Mouse (Mus musculus): ENCODE data around the gene Mansc4. TPM values are rescaled to one million over a fixed set of nuclear protein-coding genes. Genes with fewer than 3 reads are reported as not detected.
A peak's percentile ranks its signal among the peaks of the same experiment; 100 is the strongest.

The Mansc4 gene
- not detected for total RNA-seq (2021)

DNA sequence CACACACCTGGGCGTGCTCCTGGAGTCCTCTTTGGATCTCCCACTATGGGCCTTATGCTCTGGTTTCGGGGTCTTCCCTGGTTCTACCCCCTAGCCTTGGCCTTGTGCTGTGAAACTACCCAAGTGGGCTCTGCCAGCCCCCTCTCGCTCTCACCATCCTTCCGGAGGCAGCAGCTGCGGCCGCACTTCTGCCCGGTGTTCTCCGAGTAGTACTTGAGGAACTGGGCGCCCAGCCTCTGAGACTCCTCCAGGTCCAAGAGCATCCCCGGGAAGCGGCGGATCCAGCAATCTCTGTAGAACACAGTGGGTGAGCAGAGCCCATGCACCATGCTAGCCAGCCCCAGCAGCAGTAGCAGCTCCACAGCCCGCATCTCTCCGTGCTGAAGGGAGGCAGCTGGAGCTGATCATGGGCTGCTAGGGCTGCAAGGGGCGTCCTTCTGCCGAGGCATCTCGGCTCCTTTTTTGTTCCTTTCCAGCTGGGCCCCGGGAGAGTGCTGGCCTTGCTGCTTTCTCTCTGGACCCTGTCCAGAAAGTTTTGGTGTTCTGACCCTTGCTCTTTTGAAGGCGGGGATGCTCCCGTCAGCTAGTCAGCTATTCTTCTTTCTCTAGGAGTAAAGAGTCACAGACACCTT lies at the start of gene Mansc4:
Gene Mansc4, minus strand, starts transcription at position 439 of the 632 bp plus-strand sequence.
- intact Hi-C loops (cut with DNase I), result no loop called here
- DNase-seq (ENCODE audit: low spot score), result peak; percentile 6

DNA sequence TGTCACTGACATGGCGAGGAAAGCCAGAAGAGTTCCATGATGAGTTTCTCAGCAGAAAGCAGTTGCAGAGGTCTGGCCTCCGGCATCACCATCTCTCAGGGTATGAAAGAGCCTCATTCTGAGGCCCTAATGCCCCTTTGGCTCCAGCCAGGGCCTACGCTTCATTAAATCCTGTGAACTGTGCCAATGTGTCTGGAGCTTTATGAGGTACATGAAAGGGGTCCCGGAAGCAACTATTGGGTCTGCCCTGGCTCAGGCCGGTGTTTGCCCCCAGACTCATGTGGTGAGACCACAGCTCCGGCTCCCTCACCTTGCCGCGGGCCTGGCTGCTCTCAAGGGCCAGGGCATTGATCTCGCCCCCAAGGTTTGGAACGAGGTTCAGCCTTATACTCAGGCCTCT lies 40.4 kb upstream of the Mansc4 start:
- intact Hi-C loops (cut with DNase I), result no loop called here
- no peak for DNase-seq (ENCODE audit: low spot score)

GRCm38 (mm10) chr6:147121320-147121719 lies 34.5 kb upstream of the Mansc4 start:
- DNase-seq (ENCODE audit: low spot score), result no peak
- intact Hi-C loops (cut with DNase I), result no loop called here

GRCm38 (mm10) chr6:147118190-147118589 lies 31.4 kb upstream of the Mansc4 start:
- intact Hi-C loops (cut with DNase I), result loop anchor here (5.0 kb wide), 2 partner anchors 106 to 296 kb away; no protein-coding TSS in a partner anchor
- no peak for DNase-seq (ENCODE audit: low spot score)

- intact Hi-C loops (cut with DNase I), result loop anchor here (5.0 kb wide), 2 partner anchors 105 to 295 kb away; no protein-coding TSS in a partner anchor
- no peak for DNase-seq (ENCODE audit: low spot score)
Observed at GRCm38 (mm10) chr6:147117764-147118163, 30.9 kb upstream of the Mansc4 start.

GRCm38 (mm10) chr6:147116579-147116978 lies 29.7 kb upstream of the Mansc4 start:
- DNase-seq (ENCODE audit: low spot score), result peak; percentile 37
- intact Hi-C loops (cut with DNase I), result loop anchor here (5.0 kb wide), 2 partner anchors 104 to 294 kb away; no protein-coding TSS in a partner anchor

GRCm38 (mm10) chr6:147109283-147109682 lies 22.5 kb upstream of the Mansc4 start:
- intact Hi-C loops (cut with DNase I), result no loop called here
- DNase-seq (ENCODE audit: low spot score), result no peak

DNA sequence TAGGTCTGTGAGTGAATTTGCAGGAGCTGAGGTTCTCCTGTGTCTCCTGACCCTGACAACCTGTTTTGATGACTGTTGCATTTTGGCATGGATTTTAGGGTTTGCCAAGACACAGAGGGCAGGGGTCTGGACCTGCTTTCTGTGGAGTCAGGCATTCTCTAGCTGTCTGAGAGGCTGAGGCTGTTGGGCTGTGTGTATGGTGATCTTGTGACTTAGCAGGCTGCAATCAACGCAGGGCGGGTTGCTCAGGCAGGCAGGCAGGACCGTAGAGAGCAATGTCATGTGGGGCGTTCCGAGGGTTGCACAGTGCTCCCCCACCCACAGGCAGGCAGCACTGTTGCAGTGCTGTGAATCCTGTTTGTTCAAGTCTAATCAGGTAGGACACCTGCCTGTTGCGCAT lies 19.9 kb upstream of the Mansc4 start:
- DNase-seq (ENCODE audit: low spot score), result no peak
- intact Hi-C loops (cut with DNase I), result no loop called here

DNA sequence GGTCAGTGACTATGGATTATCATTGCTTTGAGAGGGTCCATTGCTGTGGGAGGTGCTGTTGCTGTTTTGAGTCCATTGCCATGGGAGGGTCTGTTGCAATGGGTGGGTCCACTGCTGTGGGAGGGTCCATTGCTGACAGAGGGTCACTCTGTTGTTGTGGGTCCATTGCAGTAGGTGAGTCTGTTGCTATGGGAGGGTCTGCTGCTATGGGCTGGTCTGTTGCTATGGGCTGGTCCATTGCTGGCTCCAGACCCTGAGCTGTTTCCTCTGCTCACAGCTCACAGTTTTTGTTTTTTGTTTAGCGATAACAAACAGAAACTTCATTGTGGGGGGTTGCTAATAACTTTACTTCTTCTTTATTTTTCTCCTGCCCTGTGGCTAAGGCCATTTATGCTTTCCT lies 18.7 kb upstream of the Mansc4 start:
- DNase-seq (ENCODE audit: low spot score), result no peak
- intact Hi-C loops (cut with DNase I), result no loop called here

- intact Hi-C loops (cut with DNase I), result loop anchor here (5.0 kb wide), 1 partner anchor 85 kb away; no protein-coding TSS in a partner anchor
- DNase-seq (ENCODE audit: low spot score), result no peak
Observed at GRCm38 (mm10) chr6:147102293-147102692, 15.5 kb upstream of the Mansc4 start.

- no peak for DNase-seq (ENCODE audit: low spot score)
- intact Hi-C loops (cut with DNase I), result loop anchor here (5.0 kb wide), 1 partner anchor 82 kb away; no protein-coding TSS in a partner anchor
Observed at GRCm38 (mm10) chr6:147099458-147100277, 12.8 kb upstream of the Mansc4 start.

- no peak for DNase-seq (ENCODE audit: low spot score)
- intact Hi-C loops (cut with DNase I), result no loop called here
Observed at GRCm38 (mm10) chr6:147097346-147097929, 10.6 kb upstream of the Mansc4 start.

DNA sequence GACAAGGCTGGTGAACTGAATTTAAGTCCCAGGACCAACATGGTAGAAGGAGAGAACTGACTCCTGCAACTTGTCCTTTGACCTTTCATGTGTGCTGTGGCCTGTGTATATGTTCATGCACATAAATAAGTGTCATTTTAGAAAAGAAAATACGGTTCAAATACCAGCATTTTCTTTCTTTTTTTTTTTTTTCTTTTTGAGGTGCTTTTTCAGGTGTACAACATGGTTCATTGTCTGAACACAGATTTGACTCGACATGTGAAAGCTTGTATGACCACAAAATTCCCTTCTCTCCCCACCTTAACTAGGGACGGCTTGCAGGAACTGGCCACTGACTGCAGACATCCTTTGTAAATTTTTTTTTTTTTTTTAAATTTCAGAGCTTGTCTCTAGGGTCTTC lies 10.1 kb upstream of the Mansc4 start:
- no peak for DNase-seq (ENCODE audit: low spot score)
- intact Hi-C loops (cut with DNase I), result no loop called here

GRCm38 (mm10) chr6:147096109-147096508 lies 9.3 kb upstream of the Mansc4 start:
- intact Hi-C loops (cut with DNase I), result no loop called here
- no peak for DNase-seq (ENCODE audit: low spot score)

- intact Hi-C loops (cut with DNase I), result no loop called here
Observed at GRCm38 (mm10) chr6:147094771-147095170, 7.9 kb upstream of the Mansc4 start.

DNA sequence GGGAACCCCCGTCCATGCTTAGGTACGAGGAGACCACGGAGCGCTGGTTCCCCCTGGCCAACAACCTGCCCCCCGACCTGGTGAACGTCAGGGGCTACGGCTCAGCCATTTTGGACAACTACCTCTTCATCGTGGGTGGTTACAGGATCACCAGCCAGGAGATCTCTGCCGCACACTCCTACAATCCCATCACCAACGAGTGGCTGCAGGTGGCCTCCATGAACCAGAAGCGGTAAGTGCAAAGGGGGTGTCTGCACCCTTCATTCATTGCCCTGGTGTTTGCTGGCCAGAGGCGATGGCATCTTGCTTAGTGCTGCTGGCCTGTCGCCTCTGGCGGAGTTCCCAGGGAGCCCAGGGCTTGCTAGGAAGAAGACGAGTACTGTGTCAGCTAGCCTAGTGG lies 5.3 kb upstream of the Mansc4 start:
- peak; percentile 9 for DNase-seq (ENCODE audit: low spot score)
- intact Hi-C loops (cut with DNase I), result no loop called here

More at GRCm38 (mm10) chr6:147094771-147095170, 7.9 kb upstream of the Mansc4 start:
- DNase-seq (ENCODE audit: low spot score), result no peak

GRCm38 (mm10) chr6:147091136-147092120 lies 4.6 kb upstream of the Mansc4 start, which contains the start of gene Klhl42:
Gene Klhl42 (plus strand): TSS chr6:147091379.
- DNase-seq (ENCODE audit: low spot score), result peak; percentile 63
- intact Hi-C loops (cut with DNase I), result no loop called here

DNA sequence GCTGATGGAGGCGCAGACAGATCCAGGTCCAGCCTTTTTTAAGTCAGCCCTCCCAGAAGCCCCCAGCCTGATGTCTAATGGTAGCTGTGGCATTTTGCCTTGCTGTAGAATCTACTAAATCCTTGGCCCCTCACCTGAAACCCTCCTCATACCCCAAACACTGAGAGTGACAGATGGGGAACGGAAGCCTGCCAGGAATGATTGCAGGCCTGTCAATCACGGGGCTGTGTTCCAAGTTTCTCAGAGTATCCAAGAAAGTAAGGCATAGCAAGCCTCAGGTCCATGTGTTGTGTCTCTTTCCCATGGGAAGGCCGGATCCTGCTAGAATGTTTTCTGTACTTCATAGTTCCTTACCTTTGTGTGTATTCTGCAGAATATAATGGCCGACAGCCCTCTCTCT lies 3.4 kb upstream of the Mansc4 start:
- no peak for DNase-seq (ENCODE audit: low spot score)
- intact Hi-C loops (cut with DNase I), result no loop called here

GRCm38 (mm10) chr6:147088517-147088916 lies 1.7 kb upstream of the Mansc4 start:
- DNase-seq (ENCODE audit: low spot score), result no peak
- intact Hi-C loops (cut with DNase I), result no loop called here

Data from heart, postnatal 25 days (tissue).